Mouse (Mus musculus) thymus, postnatal 10 days (tissue): ENCODE results near the gene Ispd.
"Not testable (repeated sequence)": the region's sequence is repeated elsewhere in the genome, so short reads cannot be mapped to it uniquely, and the experiment has no call there.

Experiments
- DNase-seq, 2 experiments: peaks; one replicate each; pipeline ENCODE4 v3.0.0; 2021; ENCODE audit warnings: low spot score in 2 of 2

Ispd gene

DNA sequence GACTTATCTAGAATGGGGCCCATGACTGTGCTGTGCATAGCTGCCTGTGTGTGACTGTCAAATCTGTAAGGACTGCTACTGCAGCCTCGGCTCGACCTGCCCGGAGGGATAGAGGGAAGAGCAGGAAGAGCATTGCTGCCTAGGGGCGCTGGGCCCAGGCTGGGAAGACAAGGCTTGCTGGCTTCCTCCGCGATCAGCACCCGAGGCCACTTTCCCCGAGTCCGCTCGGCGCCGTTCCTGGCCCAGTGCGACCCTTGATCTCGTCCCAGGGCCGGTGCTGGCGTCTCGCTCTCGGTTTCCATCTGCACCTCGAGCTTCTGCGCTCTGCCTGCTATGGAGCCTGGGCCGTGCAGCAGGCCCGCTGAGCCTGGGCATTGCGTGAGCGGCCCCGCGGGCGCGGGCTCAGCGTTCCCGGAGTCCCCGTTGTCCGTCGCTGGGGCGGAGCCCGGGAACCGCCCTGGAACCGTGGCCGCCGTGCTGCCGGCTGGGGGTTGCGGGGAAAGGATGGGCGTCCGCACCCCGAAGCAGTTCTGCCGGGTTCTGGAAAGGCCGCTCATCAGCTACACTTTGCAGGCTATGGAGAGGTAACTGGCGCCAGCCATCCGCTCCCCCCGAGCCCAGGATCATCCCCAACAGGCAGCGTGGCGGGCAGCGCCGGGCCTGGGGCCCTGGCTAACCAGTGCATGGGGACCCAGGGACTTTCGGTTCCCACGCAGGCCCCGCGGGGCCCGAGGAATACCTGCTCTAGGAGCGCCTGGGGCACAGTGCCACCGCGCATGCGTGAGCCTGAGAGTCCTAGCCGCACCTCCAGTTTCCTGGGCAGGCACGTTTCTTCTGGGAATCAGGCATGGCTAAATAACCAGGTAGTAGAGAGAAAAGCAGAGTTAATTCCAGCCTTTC, at the start of gene Ispd, which contains the start of gene D630036H23Rik:
Ispd (plus strand) TSS at position 10 of the 900 bp plus-strand sequence.
D630036H23Rik (minus strand) TSS at position 741 of the 900 bp plus-strand sequence.
- peak; percentile 51 to 66 for DNase-seq

DNA sequence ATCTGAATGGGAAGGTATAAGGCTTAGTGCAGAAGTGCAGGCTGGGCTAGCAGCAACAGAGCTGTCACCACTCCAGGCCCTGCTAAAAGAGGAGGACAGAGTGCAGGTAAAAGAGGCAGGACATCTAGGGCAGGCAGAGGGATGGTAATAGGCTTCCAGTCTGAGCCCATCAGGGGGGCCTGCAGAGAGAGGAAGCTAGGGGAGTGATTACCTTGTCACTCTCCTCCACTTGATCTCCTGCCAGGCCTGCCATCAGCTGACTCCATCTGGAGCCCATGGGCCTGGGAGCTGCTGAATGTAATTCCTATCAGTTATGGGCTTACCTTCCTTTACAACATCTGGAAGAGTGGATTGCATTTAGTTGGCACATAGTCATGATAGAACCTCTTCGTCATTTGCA, 48.6 kb upstream of the Ispd start:
- DNase-seq: no peak

DNA sequence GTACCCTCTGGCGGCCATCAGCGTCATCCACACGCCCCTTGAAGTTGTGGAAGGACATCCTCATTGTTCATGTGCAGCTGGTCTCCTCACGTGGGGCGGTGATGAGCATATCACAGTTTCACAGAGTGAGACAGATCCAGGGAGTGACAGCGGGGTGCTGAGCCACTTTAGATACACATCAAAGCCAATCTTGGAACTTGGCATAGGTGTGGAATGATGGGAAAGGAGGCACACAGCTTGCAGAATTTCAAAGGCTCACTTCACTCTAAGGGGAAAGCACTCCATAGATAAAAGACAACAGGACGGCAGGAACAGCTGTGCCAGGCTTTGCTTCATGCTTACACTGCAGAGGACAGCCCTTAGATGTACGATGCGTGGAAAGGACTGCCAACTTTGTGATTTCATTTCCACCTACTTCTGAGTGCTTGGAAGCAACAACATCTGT, 47.4 kb upstream of the Ispd start:
- no peak for DNase-seq

DNA sequence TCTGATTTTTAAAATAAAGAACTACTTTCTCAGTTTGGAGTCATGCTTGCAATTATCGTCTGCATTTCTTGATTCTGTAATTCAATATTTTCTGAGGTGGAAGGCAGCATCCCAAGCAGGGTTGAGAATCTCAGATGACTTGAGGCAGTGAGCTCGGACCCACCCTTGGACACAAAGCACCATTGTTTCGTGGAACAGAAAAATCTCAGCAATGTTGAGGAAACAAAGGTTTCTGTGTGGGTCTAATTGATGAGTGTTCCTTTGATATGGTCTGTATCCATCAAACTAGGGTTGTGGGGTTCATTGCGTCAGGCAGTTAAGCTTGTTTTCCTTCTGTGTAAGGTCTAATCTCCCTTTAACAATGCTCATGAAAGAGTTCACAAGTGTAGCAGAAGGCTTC, 37.1 kb upstream of the Ispd start:
- no peak for DNase-seq

DNA sequence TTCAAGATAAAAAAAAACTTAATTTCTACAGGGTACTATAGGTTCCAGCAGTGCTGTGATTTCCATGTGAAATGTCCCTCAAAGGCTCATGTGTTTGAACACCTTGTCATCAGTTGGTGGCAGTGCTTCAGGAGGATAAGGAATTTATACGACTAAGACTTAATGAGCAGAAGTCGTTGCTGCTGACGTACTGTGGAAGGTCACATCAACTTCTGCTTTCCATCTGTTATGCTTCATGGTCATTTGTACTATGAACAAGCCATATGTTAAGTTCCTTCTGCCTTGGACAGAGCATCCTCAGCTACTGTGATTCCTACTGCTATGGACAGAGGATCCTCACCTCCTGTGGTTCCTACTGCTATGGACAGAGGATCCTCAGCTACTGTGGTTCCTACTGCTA, 21.2 kb upstream of the Ispd start:
- no peak for DNase-seq

DNA sequence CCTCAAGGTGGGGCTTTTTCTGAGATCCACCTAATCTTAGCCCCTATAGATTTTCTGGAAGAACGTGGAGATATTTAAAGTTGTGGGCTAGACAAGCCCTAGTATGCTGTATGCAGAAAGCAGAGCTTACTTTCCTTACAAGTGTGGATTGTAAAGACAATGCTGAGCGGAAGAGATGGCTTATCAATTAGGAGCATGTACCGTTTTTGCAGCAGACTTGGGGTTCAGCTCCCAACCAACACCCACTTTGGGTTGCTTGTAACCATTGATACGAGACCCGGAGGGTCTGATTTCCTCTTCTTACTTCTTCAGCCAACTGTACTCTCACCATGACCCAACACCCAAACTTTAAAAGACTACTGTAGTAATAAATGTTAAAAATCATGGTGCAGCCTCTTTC, 20.6 kb upstream of the Ispd start:
- DNase-seq: no peak

DNA sequence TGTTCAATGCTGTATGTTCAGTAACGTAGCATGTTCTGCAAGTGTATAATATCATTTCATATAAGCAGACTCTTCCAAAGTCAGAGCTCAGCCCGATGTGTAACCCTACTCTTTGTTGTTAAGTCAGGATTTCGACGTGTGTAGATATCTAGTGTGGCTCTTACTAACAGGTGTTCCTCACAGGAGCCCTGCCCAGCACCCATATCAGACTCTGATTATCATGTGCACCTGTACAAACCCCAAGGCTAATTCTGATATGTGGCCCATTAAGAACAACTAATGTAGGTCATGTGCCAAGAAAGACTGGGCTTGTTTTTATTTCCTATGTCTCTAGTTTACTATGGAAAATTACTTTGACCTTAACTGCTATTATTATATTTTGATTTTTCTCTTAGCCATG, 17.2 kb upstream of the Ispd start:
- DNase-seq: no peak

DNA sequence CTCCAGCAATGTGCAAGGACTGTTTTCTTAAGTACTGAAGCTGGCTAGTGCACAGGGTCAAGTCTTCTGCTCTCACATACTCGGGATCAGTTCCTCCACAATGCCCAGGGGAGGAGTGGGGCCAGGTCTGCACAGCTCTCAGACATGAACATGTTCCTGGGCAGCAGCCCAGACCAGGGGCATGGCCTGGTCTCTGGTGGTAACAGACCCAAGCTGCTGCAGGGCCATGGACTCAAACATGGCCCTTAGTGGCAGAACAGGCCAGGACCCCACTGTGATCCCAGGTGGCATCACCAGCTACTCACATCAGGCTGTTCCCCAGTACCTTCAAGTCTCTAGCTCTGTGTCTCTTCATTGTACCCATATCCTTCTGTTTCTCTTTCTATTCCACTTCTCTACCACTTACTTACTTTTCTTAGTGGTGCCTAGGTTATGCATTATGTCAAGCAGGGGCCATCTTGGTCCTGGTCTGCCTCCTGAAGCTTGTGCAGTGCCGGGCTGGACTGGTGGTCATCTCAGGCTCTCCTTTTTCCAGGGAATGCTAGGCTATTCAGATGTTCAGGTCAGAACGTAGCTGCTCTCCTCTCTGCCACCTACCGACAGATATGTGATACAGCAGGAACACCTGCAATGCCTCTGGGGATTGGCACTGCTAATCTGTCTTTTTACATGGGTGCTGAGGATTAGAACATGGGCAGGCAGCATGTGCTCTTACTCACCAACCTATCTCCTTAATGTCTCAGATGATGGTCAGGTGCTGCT, 7.8 kb upstream of the Ispd start:
- DNase-seq: no peak

DNA sequence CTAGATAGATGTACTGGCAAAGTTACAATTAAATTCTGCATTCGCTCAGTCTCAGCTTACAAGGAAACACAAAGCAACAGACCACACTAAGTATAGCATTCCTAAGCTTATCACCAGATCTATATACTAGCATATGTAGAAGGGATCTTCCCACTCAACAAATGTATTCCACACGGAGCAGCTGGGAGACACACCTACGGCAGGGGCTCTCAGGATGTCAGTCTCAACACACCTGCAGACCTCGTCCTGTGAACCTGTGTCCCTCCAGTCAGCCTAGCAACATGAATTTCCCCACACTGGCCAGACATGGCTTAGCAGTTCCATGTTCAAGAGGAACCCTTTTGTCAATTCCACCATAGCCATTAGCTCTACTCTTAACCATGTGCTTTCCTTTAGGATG, 4.9 kb upstream of the Ispd start:
- not testable (repeated sequence) for DNase-seq

DNA sequence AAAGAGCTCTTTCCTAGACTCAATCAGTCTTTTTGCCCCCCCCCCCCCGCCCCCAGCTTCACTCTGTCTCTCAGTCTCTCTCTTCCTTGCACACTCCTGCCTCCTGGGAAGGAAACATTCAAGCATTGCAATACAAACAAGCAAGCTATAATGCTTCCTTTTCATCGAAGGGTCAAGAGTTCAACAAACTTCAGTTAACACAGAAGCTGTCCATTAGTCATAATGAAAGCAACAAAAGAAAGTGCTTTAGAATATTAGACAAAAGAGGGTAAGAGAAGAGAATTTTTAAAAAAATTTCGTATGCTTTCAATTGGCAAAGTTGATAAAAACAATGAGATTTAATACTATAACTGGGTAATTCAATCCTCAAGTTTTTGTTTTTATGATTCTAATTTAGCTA, 996 bp upstream of the Ispd start:
- DNase-seq: no peak

DNA sequence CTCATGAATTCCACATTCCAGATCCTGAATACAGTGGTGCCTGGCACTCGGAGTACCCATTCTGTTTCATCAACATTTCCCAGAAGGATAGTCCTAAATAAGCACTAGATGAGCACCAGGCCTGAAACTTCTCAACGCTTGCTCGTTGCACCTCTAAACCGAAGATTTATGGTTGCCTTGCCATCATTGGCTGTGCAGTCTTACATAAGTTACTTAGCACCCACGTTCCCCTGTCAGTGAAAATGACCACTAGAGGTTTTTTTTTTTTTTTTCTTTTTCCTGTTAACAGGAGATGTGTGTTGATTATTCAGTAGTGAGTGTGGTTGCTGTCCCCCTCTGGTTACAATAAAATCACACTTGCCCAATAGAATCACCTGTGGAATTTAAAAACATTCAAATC, 444 bp upstream of the Ispd start:
- no peak for DNase-seq

DNA sequence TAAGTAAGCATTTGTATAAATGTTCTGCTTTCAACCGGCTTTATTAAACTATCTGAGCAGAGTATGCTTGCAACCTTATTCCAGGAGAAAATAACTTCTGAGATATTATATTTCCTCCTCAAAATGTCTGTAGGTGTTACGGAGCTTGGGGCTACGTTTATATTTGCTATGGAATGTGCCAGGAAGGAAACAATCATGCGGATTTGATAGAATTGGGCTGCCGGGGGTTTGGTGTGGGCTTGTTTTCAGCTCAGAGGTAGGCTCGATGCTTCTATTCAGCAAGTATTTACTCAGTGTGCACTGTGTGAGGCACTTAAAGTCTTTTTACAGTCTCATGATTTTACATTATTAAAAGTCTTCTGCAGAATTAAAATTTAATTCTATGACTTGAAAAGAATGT, 4.1 kb downstream of the Ispd start:
- DNase-seq: no peak

DNA sequence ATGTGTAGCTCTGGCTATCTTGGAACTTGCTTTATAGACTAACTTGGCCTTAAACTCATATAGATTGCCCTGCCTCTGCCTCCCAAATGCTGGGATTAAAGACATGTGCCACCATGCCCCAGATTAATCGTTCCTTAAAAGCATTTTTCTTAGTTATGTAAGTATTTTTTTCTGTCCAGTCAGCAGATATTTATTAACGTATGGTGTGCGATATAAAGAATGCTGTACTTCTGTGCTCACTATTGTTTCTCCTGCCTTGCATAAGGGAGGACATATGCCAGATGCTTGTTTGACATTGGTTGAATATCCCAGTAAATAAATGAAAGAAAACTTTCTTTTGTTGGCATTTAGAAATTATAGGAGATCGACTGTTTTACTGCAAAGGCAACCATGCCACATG, 5.7 kb downstream of the Ispd start:
- DNase-seq: no peak

DNA sequence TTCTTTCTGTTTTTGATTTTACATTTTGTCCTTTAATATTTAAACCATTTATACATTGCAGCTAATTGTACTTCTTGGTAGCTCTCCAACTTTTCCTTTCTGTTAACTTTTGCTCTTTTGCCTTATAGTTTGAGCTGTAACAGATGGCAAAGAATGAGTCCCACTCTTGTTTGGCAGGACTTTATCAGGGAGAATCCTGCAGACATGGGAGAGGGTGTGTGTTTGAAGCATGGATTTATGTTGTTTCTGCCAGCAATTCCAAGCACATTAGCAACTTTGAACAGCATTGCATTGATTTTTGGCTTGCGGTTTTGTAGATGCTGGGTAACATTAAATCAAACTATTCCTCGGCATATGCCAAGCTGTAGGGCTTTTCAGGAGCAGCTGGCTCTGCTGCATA, 13.9 kb downstream of the Ispd start:
- DNase-seq: no peak

DNA sequence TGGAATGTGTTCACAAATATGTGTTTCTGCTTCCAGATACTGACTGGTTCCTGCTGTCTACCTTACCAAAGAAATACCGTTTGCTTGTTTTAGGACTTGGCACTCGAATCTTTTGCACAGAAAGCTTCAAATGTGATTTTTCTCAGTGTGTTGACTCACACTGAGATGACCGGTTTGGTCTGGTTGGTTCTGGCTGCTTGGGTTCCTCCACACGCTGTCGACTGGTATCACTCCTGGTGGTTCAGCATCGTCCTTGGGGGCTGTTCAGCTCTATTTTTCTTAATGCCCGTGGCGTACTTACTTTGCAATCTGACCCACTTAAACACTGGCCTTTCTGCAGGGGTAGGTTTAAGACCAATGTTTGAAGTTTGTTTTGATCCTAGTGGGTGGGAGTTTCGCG, 42.4 kb downstream of the Ispd start:
- DNase-seq: no peak

DNA sequence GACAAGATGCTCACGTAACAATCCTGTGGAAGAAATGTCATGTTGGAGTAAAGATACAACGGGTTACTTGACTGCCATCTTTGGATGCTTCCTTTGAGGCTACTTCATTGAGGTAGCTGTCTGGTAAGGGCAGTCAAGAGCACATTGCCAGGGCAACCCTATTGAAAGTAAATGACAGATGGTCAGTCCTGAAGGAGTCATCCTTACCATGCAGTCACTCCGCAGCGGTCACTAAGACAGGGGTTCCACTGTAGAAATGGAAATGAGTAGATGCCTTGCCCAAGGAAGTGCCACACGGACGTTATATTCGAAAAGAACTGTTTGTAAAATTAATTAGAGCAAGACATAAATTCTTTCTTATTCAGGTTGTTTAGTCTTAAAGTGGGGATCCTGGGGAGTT, 44.0 kb downstream of the Ispd start:
- DNase-seq: no peak

DNA sequence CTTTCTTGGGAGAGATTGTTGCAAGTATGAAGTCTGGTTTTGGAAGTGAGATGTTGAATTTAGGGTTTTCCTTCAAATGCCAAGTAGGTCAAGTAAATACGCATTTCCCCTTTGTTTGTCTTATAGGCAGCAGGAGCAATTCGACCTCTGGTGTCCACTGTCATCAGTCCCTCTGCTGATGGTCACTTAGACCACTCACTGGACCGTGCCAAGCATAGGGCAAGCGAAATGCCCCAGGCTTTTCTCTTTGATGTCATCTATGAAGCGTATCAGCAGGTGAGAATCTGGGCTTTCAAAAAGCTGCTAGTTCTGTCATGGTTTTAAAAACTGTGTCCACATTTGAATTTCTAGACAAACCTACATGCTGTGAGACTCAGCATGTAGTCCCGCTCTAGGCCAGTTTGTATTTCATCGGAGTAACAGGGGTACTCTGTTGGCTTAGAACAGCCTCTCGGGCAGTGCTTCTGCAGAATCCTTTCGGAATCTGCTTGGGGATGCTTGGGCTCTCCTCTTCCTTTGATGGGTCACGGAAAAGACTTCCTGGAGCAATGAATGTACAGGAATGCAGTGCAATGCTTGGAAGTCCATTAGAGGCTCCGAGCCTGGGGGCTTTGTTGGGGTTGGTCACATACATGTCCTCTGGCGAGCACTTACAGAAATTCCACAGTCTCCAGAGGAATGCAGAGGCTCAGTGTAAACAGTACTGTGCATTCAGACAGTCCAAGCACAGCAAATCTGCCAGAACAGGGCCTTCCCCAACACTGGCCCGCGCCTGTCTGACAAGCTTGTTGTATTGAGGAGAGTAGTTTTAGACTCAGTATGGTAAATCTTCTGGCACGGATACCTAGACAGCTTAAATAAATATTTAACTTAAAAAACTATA, 45.2 kb downstream of the Ispd start:
- DNase-seq: no peak

DNA sequence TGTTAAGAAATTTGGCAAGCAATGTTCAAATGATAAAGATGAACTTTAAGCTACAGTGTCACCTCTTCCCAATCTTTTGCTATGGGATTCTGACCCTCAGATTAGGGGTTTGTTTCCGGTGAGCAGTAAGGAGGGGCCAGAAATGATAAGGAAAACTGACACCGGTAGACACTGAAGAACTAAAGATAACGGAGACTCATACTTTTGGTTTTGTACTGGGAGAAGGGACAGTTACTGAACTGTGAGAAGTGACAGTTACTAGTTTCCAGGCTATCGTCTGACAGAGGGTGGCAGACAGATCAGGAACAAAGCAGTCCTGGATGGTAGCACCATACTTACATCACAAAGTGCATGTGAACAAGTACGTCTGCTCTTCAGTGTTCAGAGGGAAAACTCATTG, 55.7 kb downstream of the Ispd start:
- no peak for DNase-seq

DNA sequence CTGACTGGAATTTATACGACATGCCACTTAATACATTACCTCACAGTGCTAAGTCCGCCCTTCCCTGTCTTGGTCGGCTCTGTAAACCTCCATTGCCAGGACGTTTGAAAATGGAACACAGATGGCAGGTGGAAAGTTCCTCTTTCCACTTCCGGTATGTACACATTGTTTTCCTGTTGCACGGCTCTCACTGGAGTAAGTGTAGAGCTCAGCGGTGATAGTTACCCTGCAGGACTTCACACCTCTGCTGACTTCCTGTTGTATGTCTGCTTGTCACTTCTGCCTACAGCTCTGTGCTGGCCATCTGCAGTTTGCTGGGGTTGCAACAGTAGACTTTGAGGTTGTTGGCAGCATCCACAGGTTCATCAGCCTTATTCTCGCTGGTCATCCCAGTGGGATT, 58.1 kb downstream of the Ispd start:
- no peak for DNase-seq

DNA sequence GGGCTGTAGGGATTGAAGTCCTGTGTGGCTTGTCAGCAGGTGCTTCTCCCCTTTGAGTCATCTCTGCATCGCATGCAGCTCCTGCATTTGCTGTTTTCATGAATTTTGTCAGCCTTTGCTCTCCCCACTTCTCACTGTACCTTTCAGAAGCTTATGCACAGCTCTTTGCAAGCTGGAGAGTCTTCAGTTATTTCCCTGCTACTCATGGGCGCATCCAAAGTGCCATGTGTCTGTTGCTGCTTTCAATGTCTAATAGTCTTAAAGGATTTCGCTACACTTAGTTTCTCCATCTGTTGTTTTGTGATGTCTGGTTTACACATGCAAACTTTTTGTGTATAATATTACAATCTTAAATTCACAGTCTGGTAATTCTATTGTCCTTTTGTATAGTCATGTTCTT, 74.8 kb downstream of the Ispd start:
- DNase-seq: no peak

DNA sequence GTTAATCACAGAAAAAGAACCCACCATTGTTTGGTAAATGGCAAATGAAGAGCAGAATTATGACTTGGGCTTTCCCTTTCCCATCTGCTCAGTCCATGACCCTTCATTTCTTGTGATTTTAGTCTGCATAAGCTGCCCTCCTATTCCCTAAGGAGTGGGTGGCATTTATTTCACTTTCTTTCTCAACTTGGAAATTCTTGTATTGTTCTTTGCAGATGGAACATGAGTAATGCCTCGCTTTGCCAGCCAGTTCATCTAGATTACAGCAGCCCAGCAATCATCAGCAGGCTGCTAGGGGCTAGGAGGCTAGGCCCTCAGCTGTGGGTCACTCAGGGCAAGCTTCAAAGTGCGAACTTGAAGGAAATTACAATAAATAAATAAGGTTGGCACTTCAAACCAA, 76.5 kb downstream of the Ispd start:
- DNase-seq: no peak
